ENCODE assay signal across 8 mouse cellular contexts in the genomic region with DNA sequence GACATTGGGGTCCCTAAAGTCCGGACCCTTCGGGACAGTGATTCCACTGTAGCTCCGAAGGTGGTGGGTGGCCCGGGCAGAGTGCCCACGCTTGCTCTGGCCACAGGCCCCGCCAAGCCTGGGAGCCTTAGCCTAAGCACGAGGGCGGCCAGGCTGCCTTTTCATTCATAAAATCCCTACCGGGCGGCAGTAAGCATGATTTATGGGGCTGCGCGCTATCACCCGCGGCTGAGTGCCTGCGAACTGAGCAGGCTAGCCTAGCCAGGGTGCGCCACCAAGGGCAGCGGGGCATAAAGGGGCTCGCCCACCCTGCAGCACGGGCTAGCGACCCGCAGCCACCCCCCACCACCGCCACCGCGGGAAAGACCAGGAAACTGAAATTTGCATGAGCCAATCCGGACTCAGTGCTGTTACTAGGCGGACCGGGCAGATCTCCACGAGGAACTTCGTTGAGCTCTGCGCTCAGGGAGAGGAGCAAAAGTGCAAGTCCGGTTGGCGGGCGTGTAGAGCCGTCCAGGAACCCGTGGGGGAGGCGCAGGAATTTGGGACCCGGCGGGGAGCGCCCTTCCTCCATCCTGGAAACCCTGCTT. TPM values are rescaled to one million over a fixed set of nuclear protein-coding genes. Genes with fewer than 3 reads are reported as not detected.
DNase-seq lines count a peak whose midpoint lies in the region; ATAC-seq and TF ChIP-seq lines count a peak whose summit lies in the region.

No protein-coding gene starts in this region.

- no peak for TF ChIP-seq POLR2A in bone marrow macrophage, adult 2 months (IDR thresholded peaks at IDR 0.05; ENCODE audit: borderline replicate concordance, low read depth, low read length)

- TF ChIP-seq CTCF in bone marrow macrophage, adult 2 months (IDR thresholded peaks at IDR 0.05; ENCODE audit: low read depth, low read length): no peak

- ATAC-seq in frontal cortex, adult (ENCODE audit: low TSS enrichment): peak; percentile 32

- DNase-seq in ES-CJ7 (ENCODE audit: low read depth, low spot score): peak; percentile 98
- DNase-seq in heart, postnatal 4 days: peak; percentile 91
- DNase-seq in layer of hippocampus, postnatal 36 days: peak; percentile 74 to 76
- peak; percentile 92 for DNase-seq in lung, postnatal 36 days
- peak; percentile 67 for DNase-seq in right cerebral cortex, adult 18-20 months
- peak; percentile 75 for DNase-seq in urinary bladder, postnatal 25 days (ENCODE audit: low spot score)

- peak overlapping the region; percentile 93 for H3K27ac ChIP-seq in bone marrow macrophage, adult 2 months (ENCODE audit: insufficient read depth, low read depth, low read length)

- H3K4me1 ChIP-seq in bone marrow macrophage, adult 2 months (ENCODE audit: control insufficient read depth, insufficient read depth, low read length): peaks cover 5% of the 10 kb centered on the region; the same call in 1 of the 2 replicates

- H3K4me3 ChIP-seq in bone marrow macrophage, adult 2 months (ENCODE audit: insufficient read depth, low read length): peak overlapping the region; percentile 67

RNA-seq across cellular contexts. Expression of a gene that starts 1.6 kb away (rescaled TPM):
- polyA plus RNA-seq in bone marrow macrophage, adult 2 months (2012; ENCODE audit: insufficient read depth, insufficient read length, missing spikeins): 31.4 and 31.9 TPM in 2 replicates
- 100 to 1,000 TPM; 128 to 130 TPM for total RNA-seq in heart, postnatal 4 days (2021)
- total RNA-seq in layer of hippocampus, postnatal 36 days (2021): 10 to 100 TPM; 50.8 to 53.9 TPM

RNA-seq across cellular contexts. Expression of a gene that starts 26.4 kb away (rescaled TPM):
- polyA plus RNA-seq in bone marrow macrophage, adult 2 months (2012; ENCODE audit: insufficient read depth, insufficient read length, missing spikeins): 21.5 and 30.3 TPM in 2 replicates
- total RNA-seq in heart, postnatal 4 days (2021): 10 to 100 TPM; 13.8 to 14.8 TPM
- 10 to 100 TPM; 26.2 TPM for total RNA-seq in layer of hippocampus, postnatal 36 days (2021)

RNA-seq across cellular contexts. Expression of a gene that starts 45.0 kb away (rescaled TPM):
- not detected in 2 replicates for polyA plus RNA-seq in bone marrow macrophage, adult 2 months (2012; ENCODE audit: insufficient read depth, insufficient read length, missing spikeins)
- total RNA-seq in heart, postnatal 4 days (2021): not detected
- total RNA-seq in layer of hippocampus, postnatal 36 days (2021): not detected

Comparison
In these comparisons a context has a peak if more than half of its experiments do, and no peak if none do; other contexts are left out.
1. Peak in every context shown above with its lines: DNase-seq, ATAC-seq, H3K4me3 ChIP-seq and H3K27ac ChIP-seq.